Mouse (Mus musculus) intestine, postnatal 0 days (tissue): ENCODE results near the gene Tmem115. TPM values are rescaled to one million over a fixed set of nuclear protein-coding genes. Genes with fewer than 3 reads are reported as not detected.

Experiments used
- ATAC-seq: fragments of 200-750 bp; cut with Nextera tagmentation; 2 replicates; pipeline ENCODE4 v1.8.0; 2017; ENCODE audit warnings: mild to moderate bottlenecking, moderate TSS enrichment, moderate library complexity
- H3K27ac ChIP-seq: fragments of 300-500 bp; sonication (generic); 2 replicates; pipeline ENCODE4 v1.5.1; 2014; ENCODE audit warnings: mild to moderate bottlenecking, low read depth, low read length, moderate library complexity
- H3K27me3 ChIP-seq: fragments of 300-500 bp; sonication (generic); replicated peaks from 2 replicates; pipeline ENCODE4 v1.6.1; 2014; ENCODE audit warnings: low read length, mixed read lengths; ENCODE audit not compliant: control insufficient read depth, insufficient read depth
- H3K36me3 ChIP-seq: fragments of 300-500 bp; sonication (generic); 2 replicates; pipeline ENCODE4 v1.6.1; 2014; ENCODE audit warnings: mild to moderate bottlenecking, moderate library complexity; ENCODE audit not compliant: control insufficient read depth, insufficient read depth
- H3K4me1 ChIP-seq: fragments of 300-500 bp; sonication (generic); replicated peaks from 2 replicates; pipeline ENCODE4 v1.6.1; 2014; ENCODE audit warnings: antibody characterized with exemption, low read length, mixed read lengths; ENCODE audit not compliant: control insufficient read depth, insufficient read depth
- H3K4me2 ChIP-seq: fragments of 300-500 bp; sonication (generic); replicated peaks from 2 replicates; pipeline ENCODE4 v1.6.1; 2014; ENCODE audit warnings: low read depth, mild to moderate bottlenecking, moderate library complexity
- H3K4me3 ChIP-seq: fragments of 300-500 bp; sonication (generic); 2 replicates; pipeline ENCODE4 v1.5.1; 2014; ENCODE audit warnings: low read depth, low read length
- H3K9ac ChIP-seq: fragments of 300-500 bp; sonication (generic); 2 replicates; pipeline ENCODE4 v1.6.1; 2014; ENCODE audit warnings: mild to moderate bottlenecking, low read depth, low read length
- H3K9me3 ChIP-seq: fragments of 300-500 bp; sonication (generic); 2 replicates; pipeline ENCODE4 v1.6.1; 2016; ENCODE audit warnings: mixed run types; ENCODE audit not compliant: control insufficient read depth
- CTCF ChIP-seq: sonication (generic); IDR thresholded peaks from 2 replicates; pipeline ENCODE4 v1.5.1; 2016; ENCODE audit warnings: low read depth, mild to moderate bottlenecking, control low read depth, antibody characterized with exemption, moderate library complexity
- WGBS: fragments of 180-500 bp; shearing (Covaris S2); extraction: QIAGEN DNeasy Blood & Tissue Kit; methylation state at CpG from one replicate; pipeline ENCODE4 v1.1.7; 2014; 5-methylcytosine and 5-hydroxymethylcytosine counted together
- polyA plus RNA-seq: library from polyadenylated mRNA; unstranded; fragments of >200 nt; fragmentation: Nextera tagmentation; extraction: Ambion mirVana; gene quantifications from 2 replicates; pipeline ENCODE4 v1.2.1, GENCODE M21; 2015

Gene Tmem115
- polyA plus RNA-seq, 1 experiment from 2014 or later = 38.0 TPM

DNA sequence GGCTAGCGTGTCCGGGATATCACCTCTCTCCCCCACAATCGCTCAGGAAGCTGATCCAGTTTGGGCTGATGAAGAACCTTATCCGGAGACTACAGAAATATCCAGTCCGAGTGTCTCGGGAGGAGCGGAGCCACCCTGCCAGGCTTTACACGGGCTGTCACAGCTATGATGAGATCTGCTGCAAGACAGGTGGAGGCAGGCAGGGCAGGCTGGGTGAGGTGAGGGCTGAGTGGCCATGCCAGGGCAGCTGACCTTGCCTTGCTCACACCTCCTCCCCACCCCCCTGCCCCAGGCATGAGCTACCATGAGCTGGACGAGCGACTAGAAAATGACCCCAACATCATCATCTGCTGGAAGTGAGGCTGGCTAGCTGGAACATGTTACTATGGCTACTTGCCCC, 11.5 kb downstream of the Tmem115 start:
- H3K27ac ChIP-seq = no peak overlapping the region
- H3K9me3 ChIP-seq = no peaks in the 10 kb centered on the region
- no peak overlapping the region for H3K9ac ChIP-seq
- H3K36me3 ChIP-seq = peaks cover 12% of the 10 kb centered on the region; the same call in 1 of the 2 replicates
- no peak overlapping the region for H3K4me3 ChIP-seq
- 87% methylated on average over 10 of the region's 10 CpGs for WGBS
- no peak for ATAC-seq
- no peak for TF ChIP-seq CTCF
- H3K27me3 ChIP-seq = no peaks in the 10 kb centered on the region
- H3K4me2 ChIP-seq = no peak overlapping the region
- no peaks in the 10 kb centered on the region; the same call in none of the 2 replicates for H3K4me1 ChIP-seq

DNA sequence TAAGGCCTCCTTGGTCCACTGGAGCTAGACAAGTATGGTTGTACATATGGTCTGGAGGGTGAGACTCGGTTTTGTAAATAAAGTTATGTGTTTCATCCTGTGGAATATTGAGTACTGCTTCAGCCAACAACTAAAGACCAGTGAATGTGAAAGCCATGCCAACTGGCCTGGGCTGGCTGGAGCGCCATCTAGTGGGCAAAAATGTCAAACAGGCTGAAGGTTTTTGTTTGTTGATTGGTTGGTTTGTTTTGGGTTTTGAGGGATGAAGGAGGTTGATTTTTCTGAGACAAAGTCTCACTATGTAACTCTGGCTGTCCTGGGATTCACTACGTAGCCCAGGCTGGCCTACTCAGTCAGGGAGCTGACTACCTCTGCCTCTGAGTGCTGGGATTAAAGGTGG, 11.9 kb downstream of the Tmem115 start:
- Histone ChIP-seq H3K27ac (no peak overlapping the region), H3K4me2 (no peak overlapping the region), H3K4me3 (no peak overlapping the region), H3K4me1 (no peaks in the 10 kb centered on the region; the same call in none of the 2 replicates), H3K36me3 (peaks cover 12% of the 10 kb centered on the region; the same call in 1 of the 2 replicates), H3K27me3 (no peaks in the 10 kb centered on the region), H3K9ac (no peak overlapping the region), H3K9me3 (no peaks in the 10 kb centered on the region)
- peak; percentile 96 for TF ChIP-seq CTCF
- WGBS = 8% methylated on average over 3 of the region's 3 CpGs
- no peak for ATAC-seq

DNA sequence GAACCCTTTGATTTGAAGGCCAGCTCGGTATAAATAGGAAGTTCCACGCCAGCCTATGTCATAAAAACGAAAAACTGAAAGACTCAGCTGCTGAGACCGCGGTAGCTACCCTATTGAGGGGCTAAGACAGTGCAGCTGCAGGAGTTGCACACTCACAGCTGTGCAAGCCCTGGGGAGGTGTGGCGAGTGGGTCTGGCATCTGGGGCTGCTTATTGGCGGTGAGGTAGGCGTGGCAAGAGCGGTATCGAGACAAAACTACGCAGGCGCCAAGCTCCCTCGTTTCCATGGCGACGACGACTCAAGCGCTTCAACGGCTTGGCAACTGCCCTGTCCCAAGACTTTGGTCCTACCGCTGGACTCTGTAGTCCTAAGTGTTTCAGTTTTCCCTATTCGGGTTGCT, 13.3 kb downstream of the Tmem115 start, which contains the start of gene Zmynd10:
Gene Zmynd10 (plus strand): TSS at position 273 of the 400 bp plus-strand sequence.
- H3K27me3 ChIP-seq = no peaks in the 10 kb centered on the region
- no peak within 1 kb of the TSS for H3K9ac ChIP-seq
- TF ChIP-seq CTCF = no peak
- peak within 1 kb of the TSS; percentile 48 for H3K4me2 ChIP-seq
- peak; percentile 47 for ATAC-seq
- H3K4me3 ChIP-seq = no peak within 1 kb of the TSS
- H3K9me3 ChIP-seq = no peaks in the 10 kb centered on the region
- peaks cover 12% of the 10 kb centered on the region; the same call in 1 of the 2 replicates for H3K36me3 ChIP-seq
- WGBS = 3% methylated on average over 20 of the region's 20 CpGs
- H3K27ac ChIP-seq = no peak within 1 kb of the TSS
- H3K4me1 ChIP-seq = peaks cover 10% of the 10 kb centered on the region; the same call in 1 of the 2 replicates

DNA sequence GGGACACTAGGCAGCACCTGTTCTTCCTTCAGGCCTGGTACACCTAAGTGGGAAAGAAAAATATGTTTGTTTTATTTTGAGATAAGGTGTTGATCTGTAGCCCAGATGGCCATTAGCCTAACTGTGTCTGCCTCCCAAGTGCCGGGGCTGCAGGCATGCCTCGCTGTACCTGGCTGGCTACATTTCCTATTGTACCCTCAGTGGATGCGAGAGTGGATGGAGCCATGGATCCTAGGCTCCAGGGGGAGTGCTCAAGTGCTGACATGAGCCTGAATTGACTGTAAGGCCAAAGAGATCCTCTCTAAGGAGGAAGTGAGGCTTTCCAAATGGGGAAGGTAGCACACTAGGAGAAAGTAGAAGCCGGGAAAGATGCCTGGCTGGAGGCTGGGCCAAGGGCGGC, 14.2 kb downstream of the Tmem115 start:
- no peak for ATAC-seq
- Histone ChIP-seq H3K9me3 (no peaks in the 10 kb centered on the region), H3K4me3 (no peak overlapping the region), H3K27ac (no peak overlapping the region), H3K27me3 (no peaks in the 10 kb centered on the region), H3K36me3 (peaks cover 12% of the 10 kb centered on the region; the same call in 1 of the 2 replicates), H3K4me2 (no peak overlapping the region), H3K9ac (no peak overlapping the region), H3K4me1 (peaks cover 10% of the 10 kb centered on the region; the same call in 1 of the 2 replicates)
- WGBS = 78% methylated on average over 5 of the region's 5 CpGs
- no peak for TF ChIP-seq CTCF

DNA sequence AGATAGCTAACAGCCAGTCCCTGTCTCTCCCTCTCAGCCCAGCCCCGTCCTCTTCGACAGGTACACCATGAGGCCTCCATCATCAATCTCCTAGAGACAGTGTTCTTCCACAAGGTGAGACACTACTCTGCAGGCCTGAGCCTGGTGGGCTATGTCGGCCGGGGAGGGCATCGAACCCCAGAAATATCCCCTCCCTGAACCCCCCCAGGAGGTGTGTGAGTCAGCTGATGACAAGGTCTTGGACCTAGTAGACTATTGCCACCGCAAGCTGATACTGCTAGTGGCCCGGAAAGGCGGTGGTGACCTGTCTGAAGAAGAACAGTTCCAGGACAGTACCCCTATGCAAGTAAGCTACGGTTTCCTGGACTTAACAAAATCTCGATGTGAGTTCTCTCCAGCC, 15.1 kb downstream of the Tmem115 start:
- H3K27ac ChIP-seq = no peak overlapping the region
- H3K36me3 ChIP-seq = peaks cover 12% of the 10 kb centered on the region; the same call in 1 of the 2 replicates
- H3K4me2 ChIP-seq = no peak overlapping the region
- 89% methylated on average over 10 of the region's 10 CpGs for WGBS
- no peak overlapping the region for H3K4me3 ChIP-seq
- H3K4me1 ChIP-seq = peaks cover 16% of the 10 kb centered on the region; the same call in 1 of the 2 replicates
- no peaks in the 10 kb centered on the region for H3K27me3 ChIP-seq
- ATAC-seq = no peak
- H3K9me3 ChIP-seq = no peaks in the 10 kb centered on the region
- no peak for TF ChIP-seq CTCF
- no peak overlapping the region for H3K9ac ChIP-seq

DNA sequence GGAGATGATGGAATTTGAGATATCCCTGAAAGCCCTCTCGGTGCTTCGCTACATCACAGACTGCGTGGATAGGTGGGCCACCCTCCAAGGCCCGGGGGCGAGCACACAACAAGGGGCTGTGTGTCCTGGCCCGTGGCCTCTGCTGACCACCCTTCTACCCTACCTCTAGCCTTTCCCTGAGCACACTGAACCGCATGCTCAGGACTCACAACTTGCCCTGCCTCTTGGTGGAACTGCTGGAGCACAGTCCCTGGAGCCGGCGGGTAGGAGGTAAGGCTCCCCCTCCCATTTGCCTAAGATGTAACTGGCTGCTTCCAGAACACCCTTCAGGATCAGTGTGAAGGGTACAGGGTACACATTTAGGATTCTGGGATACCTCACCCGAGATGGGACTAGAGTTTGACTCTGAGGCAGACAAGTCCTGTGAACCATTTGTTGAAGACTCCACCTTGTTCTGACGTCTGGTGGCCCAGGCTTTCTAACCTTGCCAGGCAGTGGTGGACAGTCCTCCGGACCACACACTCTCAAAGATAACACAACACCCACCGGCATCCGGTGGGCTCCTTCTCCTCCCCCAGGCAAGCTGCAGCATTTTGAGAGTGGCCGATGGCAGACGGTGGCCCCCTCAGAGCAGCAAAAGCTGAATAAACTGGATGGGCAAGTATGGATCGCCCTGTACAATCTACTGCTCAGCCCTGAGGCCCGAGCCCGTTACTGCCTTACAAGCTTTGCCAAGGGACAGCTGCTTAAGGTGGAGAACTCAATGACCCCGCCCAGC, 15.7 kb downstream of the Tmem115 start:
- no peak overlapping the region for H3K4me3 ChIP-seq
- no peak overlapping the region for H3K27ac ChIP-seq
- no peak for ATAC-seq
- H3K36me3 ChIP-seq = peaks cover 5% of the 10 kb centered on the region; the same call in 1 of the 2 replicates
- H3K4me1 ChIP-seq = peaks cover 17% of the 10 kb centered on the region; the same call in 1 of the 2 replicates
- H3K27me3 ChIP-seq = no peaks in the 10 kb centered on the region
- H3K4me2 ChIP-seq = no peak overlapping the region
- WGBS = 84% methylated on average over 20 of the region's 20 CpGs
- H3K9ac ChIP-seq = no peak overlapping the region
- H3K9me3 ChIP-seq = no peaks in the 10 kb centered on the region
- no peak for TF ChIP-seq CTCF
